Mouse (Mus musculus) cerebellum, adult 9-11 months (tissue): ENCODE results near the gene Ptpn14.

Source experiments
- DNase-seq: peaks from one replicate; pipeline ENCODE4 v3.0.0; 2022

The Ptpn14 gene

GRCm38 (mm10) chr1:189868036-189868435 lies 140.0 kb downstream of the Ptpn14 start:
- DNase-seq, result no peak

GRCm38 (mm10) chr1:189869651-189870270 lies 141.7 kb downstream of the Ptpn14 start:
- no peak for DNase-seq

GRCm38 (mm10) chr1:189870539-189870938 lies 142.5 kb downstream of the Ptpn14 start:
- no peak for DNase-seq

GRCm38 (mm10) chr1:189871625-189872024 lies 143.6 kb downstream of the Ptpn14 start:
- no peak for DNase-seq

- DNase-seq, result no peak
Measured at GRCm38 (mm10) chr1:189872050-189872449, 144.0 kb downstream of the Ptpn14 start.

DNA sequence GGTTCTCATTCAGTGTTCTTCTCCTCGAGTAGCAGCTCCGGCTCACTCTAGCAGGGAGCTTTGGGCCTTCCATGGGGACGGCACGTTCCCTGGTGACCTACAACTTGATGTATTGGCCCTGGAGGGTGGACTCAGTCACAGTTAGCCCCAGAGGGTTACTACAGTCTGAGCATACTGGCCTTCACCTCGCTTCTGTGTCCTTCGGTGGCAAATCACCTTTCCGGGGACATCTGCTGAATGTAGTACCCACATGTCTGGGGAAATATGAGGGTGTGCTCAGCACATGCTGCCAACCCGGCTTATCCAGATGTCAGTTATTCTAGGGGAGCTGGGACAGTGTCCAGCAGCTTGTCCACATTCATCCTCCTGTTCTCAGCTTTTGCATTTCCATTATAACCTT lies 145.5 kb downstream of the Ptpn14 start:
- no peak for DNase-seq

DNA sequence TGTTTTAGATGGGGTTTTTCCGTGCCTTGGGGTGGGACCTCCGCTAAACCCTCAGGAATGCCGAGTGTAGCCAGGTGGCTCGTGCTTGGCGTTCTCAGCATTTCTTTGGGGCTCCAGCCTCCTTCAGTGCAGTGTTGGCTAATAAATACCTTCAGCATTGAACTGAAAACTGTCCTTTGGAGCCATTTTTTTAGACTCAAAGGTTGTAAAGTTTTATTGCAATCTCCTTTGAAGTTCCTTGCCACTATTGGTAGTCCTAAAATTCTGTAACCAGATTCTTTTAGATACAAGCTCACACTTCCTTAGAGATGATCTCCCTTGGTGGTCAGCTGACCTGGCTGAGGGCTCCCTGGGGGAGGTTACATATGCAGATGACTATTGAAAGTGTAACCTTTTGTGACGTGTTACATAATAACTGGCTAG lies 147.4 kb downstream of the Ptpn14 start:
- DNase-seq, result no peak

- DNase-seq, result no peak
Measured at GRCm38 (mm10) chr1:189876162-189876561, 148.1 kb downstream of the Ptpn14 start.

- DNase-seq, result no peak
Measured at GRCm38 (mm10) chr1:189879212-189879611, 151.1 kb downstream of the Ptpn14 start.

- peak; percentile 76 for DNase-seq
Measured at GRCm38 (mm10) chr1:189879965-189880364, 151.9 kb downstream of the Ptpn14 start.

DNA sequence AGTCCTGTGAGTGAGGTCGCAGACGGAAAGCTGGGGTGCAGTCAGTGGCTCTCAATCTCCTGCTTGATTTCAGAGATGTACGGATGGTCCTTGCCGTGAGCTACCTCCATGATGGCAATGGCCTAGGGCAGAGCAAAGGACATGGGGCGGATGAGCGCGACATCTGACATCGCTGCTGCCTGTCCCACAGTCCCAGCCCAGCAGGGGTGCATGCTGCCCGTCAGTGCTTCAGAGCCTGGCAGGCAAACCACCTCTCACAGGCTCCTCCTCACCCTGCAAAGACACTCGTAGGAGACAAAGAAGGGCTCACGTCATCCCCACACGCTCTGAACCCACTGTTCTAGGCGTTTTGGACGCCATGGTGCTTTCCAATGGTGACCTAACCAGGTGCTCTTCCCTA lies 152.7 kb downstream of the Ptpn14 start:
- peak; percentile 27 for DNase-seq

DNA sequence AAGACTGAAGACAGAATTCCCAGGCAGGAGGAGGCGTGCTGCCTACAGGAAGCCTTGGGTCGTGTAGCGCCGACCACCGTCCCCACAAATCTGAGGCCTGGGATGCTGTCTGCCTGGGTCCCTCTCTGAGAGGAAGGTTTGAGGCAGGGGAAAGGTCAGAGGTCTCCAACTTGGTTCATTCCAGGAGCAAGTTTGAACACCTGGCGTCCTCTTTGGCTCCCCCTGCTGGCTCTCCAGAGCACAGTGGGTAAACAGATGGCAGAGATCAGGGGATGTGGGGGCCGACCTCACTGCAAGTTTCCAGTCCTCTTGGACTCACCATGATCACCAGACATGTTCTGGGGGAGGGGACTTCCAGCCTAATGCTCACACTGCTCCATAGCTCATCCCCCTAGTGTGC lies 154.8 kb downstream of the Ptpn14 start:
- DNase-seq, result peak; percentile 53

- peak; percentile 53 for DNase-seq
Measured at GRCm38 (mm10) chr1:189883531-189884170, 155.6 kb downstream of the Ptpn14 start.

GRCm38 (mm10) chr1:189884951-189885350 lies 156.9 kb downstream of the Ptpn14 start:
- peak; percentile 87 for DNase-seq

DNA sequence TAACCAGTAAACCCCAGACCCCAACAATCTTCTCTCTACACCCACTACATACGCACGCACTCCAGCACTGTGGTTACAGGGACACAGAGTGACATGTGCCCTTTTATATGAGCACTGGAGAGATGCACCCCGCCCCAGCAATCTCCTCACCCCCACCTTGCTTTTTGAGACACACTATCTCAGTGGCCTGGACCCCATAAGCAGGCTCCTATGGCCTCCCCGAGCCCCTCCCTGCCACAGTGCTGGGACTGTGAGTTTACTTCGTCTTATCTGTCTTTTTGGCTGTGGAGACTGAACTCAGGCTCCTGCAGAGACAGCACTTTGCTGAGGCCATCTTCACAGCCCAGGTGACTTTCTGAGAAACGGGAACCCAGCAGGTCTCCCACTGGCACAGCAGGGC lies 157.9 kb downstream of the Ptpn14 start:
- DNase-seq, result peak; percentile 37

- peak; percentile 73 for DNase-seq
Measured at GRCm38 (mm10) chr1:189887518-189887917, 159.4 kb downstream of the Ptpn14 start.

- DNase-seq, result no peak
Measured at GRCm38 (mm10) chr1:189888749-189889148, 160.7 kb downstream of the Ptpn14 start.

- DNase-seq, result no peak
Measured at GRCm38 (mm10) chr1:189894191-189894590, 166.1 kb downstream of the Ptpn14 start.

- no peak for DNase-seq
Measured at GRCm38 (mm10) chr1:189897861-189898260, 169.8 kb downstream of the Ptpn14 start.

DNA sequence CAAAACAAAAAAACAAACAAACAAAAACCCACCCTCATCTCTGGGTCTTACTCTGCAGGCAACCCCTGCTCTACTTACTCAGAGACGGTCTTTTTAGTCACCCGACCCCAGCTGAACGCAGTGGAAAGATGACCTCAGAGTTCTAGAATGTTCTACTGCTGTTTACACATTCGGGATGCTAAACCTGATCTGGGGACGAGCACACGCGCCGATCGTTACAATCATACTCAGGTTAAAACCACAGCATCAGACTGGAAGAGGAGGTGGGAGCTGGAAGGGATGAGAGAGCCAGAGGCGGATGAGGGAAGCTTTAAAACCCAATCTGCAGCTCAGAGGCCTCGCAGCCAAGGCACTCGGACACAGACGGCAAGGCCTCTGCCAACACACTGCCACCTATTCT lies 170.6 kb downstream of the Ptpn14 start:
- no peak for DNase-seq

DNA sequence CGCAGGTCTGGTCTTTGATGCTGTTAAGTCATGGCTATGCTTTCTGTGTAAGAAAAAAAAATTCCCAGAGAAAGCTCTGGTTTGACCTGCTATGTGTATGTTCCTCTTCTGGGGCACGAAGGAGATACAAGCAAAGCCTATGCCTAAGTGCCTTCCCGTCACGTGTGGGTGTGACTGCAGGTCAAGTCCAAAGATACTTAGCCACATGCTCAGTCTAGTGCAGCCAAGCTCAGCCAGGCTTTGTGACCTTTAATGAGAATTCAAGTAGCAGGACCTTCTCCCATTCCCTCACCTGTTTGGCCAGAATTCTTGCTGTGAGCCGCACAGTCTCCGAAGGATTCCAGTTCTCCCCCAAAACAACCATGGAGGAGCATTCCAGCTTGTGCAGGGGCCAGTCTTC lies 171.5 kb downstream of the Ptpn14 start:
- no peak for DNase-seq

GRCm38 (mm10) chr1:189902413-189902812 lies 174.3 kb downstream of the Ptpn14 start:
- DNase-seq, result peak; percentile 45

GRCm38 (mm10) chr1:189903169-189903568 lies 175.1 kb downstream of the Ptpn14 start:
- DNase-seq, result no peak

DNA sequence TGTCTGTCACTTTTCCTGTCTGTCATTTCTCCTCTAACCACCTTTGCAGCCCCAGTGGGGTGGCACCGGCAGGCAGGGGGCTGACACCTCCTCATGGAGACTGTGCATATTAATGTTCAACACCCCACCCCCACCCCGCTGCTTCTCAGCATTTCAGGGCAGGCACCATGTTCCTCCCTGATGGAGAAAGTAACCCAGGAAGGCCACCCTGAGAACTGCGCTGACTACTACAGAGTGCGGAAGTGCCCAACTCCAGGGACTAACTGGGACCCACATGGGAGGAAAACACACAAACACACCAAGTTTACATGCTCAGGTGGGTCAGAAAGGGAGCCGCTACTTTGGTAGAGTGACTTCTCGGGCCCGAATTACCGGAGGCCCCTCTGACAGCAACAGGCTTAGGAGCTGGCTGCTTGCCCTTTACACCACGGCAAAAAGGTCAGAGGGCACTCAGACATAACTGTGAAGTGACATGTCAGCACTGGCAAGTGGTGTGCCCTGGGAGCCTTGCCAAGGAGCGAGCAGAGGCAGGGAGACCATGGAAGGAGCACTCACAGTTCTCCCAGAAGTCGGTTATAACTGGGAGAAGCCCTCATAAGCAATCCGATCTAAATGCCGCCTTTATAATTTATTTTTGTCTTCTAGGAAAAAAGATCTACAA lies 182.7 kb downstream of the Ptpn14 start:
- DNase-seq, result peak; percentile 14
